Mouse (Mus musculus) intestine, postnatal 0 days (tissue): ENCODE results near the gene Bag5. TPM values are rescaled to one million over a fixed set of nuclear protein-coding genes. Genes with fewer than 3 reads are reported as not detected.
A peak's percentile ranks its signal among the peaks of the same experiment; 100 is the strongest.

ENCODE experiments used
- ATAC-seq: fragments of 200-750 bp; cut with Nextera tagmentation; 2 replicates; pipeline ENCODE4 v1.8.0; 2017; ENCODE audit warnings: mild to moderate bottlenecking, moderate TSS enrichment, moderate library complexity
- H3K27ac ChIP-seq: fragments of 300-500 bp; sonication (generic); 2 replicates; pipeline ENCODE4 v1.5.1; 2014; ENCODE audit warnings: mild to moderate bottlenecking, low read depth, low read length, moderate library complexity
- H3K27me3 ChIP-seq: fragments of 300-500 bp; sonication (generic); replicated peaks from 2 replicates; pipeline ENCODE4 v1.6.1; 2014; ENCODE audit warnings: low read length, mixed read lengths; ENCODE audit not compliant: control insufficient read depth, insufficient read depth
- H3K36me3 ChIP-seq: fragments of 300-500 bp; sonication (generic); 2 replicates; pipeline ENCODE4 v1.6.1; 2014; ENCODE audit warnings: mild to moderate bottlenecking, moderate library complexity; ENCODE audit not compliant: control insufficient read depth, insufficient read depth
- H3K4me1 ChIP-seq: fragments of 300-500 bp; sonication (generic); replicated peaks from 2 replicates; pipeline ENCODE4 v1.6.1; 2014; ENCODE audit warnings: antibody characterized with exemption, low read length, mixed read lengths; ENCODE audit not compliant: control insufficient read depth, insufficient read depth
- H3K4me2 ChIP-seq: fragments of 300-500 bp; sonication (generic); replicated peaks from 2 replicates; pipeline ENCODE4 v1.6.1; 2014; ENCODE audit warnings: low read depth, mild to moderate bottlenecking, moderate library complexity
- H3K4me3 ChIP-seq: fragments of 300-500 bp; sonication (generic); 2 replicates; pipeline ENCODE4 v1.5.1; 2014; ENCODE audit warnings: low read depth, low read length
- H3K9ac ChIP-seq: fragments of 300-500 bp; sonication (generic); 2 replicates; pipeline ENCODE4 v1.6.1; 2014; ENCODE audit warnings: mild to moderate bottlenecking, low read depth, low read length
- H3K9me3 ChIP-seq: fragments of 300-500 bp; sonication (generic); 2 replicates; pipeline ENCODE4 v1.6.1; 2016; ENCODE audit warnings: mixed run types; ENCODE audit not compliant: control insufficient read depth
- CTCF ChIP-seq: sonication (generic); IDR thresholded peaks from 2 replicates; pipeline ENCODE4 v1.5.1; 2016; ENCODE audit warnings: low read depth, mild to moderate bottlenecking, control low read depth, antibody characterized with exemption, moderate library complexity
- WGBS: fragments of 180-500 bp; shearing (Covaris S2); extraction: QIAGEN DNeasy Blood & Tissue Kit; methylation state at CpG from one replicate; pipeline ENCODE4 v1.1.7; 2014; 5-methylcytosine and 5-hydroxymethylcytosine counted together
- polyA plus RNA-seq: library from polyadenylated mRNA; unstranded; fragments of >200 nt; fragmentation: Nextera tagmentation; extraction: Ambion mirVana; gene quantifications from 2 replicates; pipeline ENCODE4 v1.2.1, GENCODE M21; 2015

Gene Bag5
- polyA plus RNA-seq, 1 experiment from 2014 or later = 29.6 TPM

- peaks cover 20% of the 10 kb centered on the region; the same call in 1 of the 2 replicates for H3K4me1 ChIP-seq
- no peak overlapping the region for H3K4me2 ChIP-seq
- 44% methylated on average over 5 of the region's 5 CpGs for WGBS
- no peak for ATAC-seq
- H3K9me3 ChIP-seq = no peaks in the 10 kb centered on the region
- peaks cover 18% of the 10 kb centered on the region; the same call in 1 of the 2 replicates for H3K36me3 ChIP-seq
- no peak overlapping the region for H3K9ac ChIP-seq
- H3K4me3 ChIP-seq = no peak overlapping the region
- H3K27ac ChIP-seq = peak overlapping the region; percentile 58
- no peaks in the 10 kb centered on the region for H3K27me3 ChIP-seq
- no peak for TF ChIP-seq CTCF
Measured at GRCm38 (mm10) chr12:111682806-111683205, 30.3 kb downstream of the Bag5 start.

GRCm38 (mm10) chr12:111682003-111682402 lies 31.1 kb downstream of the Bag5 start:
- TF ChIP-seq CTCF = no peak
- no peak overlapping the region for H3K4me2 ChIP-seq
- H3K9ac ChIP-seq = no peak overlapping the region
- peak overlapping the region; percentile 58; the same call in 1 of the 2 replicates for H3K27ac ChIP-seq
- WGBS = 63% methylated on average over 5 of the region's 5 CpGs
- ATAC-seq = no peak
- H3K27me3 ChIP-seq = no peaks in the 10 kb centered on the region
- H3K36me3 ChIP-seq = peaks cover 18% of the 10 kb centered on the region; the same call in 1 of the 2 replicates
- H3K9me3 ChIP-seq = no peaks in the 10 kb centered on the region
- H3K4me3 ChIP-seq = no peak overlapping the region
- H3K4me1 ChIP-seq = peaks cover 18% of the 10 kb centered on the region

GRCm38 (mm10) chr12:111681305-111681704 lies 31.8 kb downstream of the Bag5 start:
- Histone ChIP-seq H3K9me3 (no peaks in the 10 kb centered on the region), H3K4me3 (no peak overlapping the region), H3K9ac (no peak overlapping the region), H3K27ac (0 out of 2 replicates have a peak overlapping the region, but pooled peaks have one; percentile 58), H3K4me2 (no peak overlapping the region), H3K27me3 (no peaks in the 10 kb centered on the region), H3K4me1 (peaks cover 20% of the 10 kb centered on the region), H3K36me3 (peaks cover 18% of the 10 kb centered on the region; the same call in 1 of the 2 replicates)
- no peak for TF ChIP-seq CTCF
- no peak for ATAC-seq
- WGBS = 67% methylated on average over 8 of the region's 8 CpGs

- H3K9me3 ChIP-seq = no peaks in the 10 kb centered on the region
- peaks cover 18% of the 10 kb centered on the region; the same call in 1 of the 2 replicates for H3K36me3 ChIP-seq
- no peak overlapping the region for H3K4me2 ChIP-seq
- TF ChIP-seq CTCF = no peak
- H3K9ac ChIP-seq = no peak overlapping the region
- peak overlapping the region; percentile 28; the same call in 1 of the 2 replicates for H3K27ac ChIP-seq
- ATAC-seq = no peak
- H3K4me1 ChIP-seq = peaks cover 20% of the 10 kb centered on the region
- WGBS = 86% methylated on average over 13 of the region's 13 CpGs
- H3K27me3 ChIP-seq = no peaks in the 10 kb centered on the region
- H3K4me3 ChIP-seq = no peak overlapping the region
Measured at GRCm38 (mm10) chr12:111680661-111681060, 32.4 kb downstream of the Bag5 start.

- Histone ChIP-seq H3K27me3 (no peaks in the 10 kb centered on the region), H3K4me3 (peak overlapping the region; percentile 84), H3K9ac (peak overlapping the region; percentile 59; the same call in 1 of the 2 replicates), H3K36me3 (peaks cover 18% of the 10 kb centered on the region; the same call in 1 of the 2 replicates), H3K4me1 (peaks cover 20% of the 10 kb centered on the region), H3K9me3 (no peaks in the 10 kb centered on the region), H3K27ac (no peak overlapping the region), H3K4me2 (peak overlapping the region; percentile 92)
- WGBS = 33% methylated on average over 7 of the region's 7 CpGs
- no peak for TF ChIP-seq CTCF
- ATAC-seq = no peak
Measured at GRCm38 (mm10) chr12:111678997-111679396, 34.1 kb downstream of the Bag5 start.

GRCm38 (mm10) chr12:111678670-111678933 lies 34.5 kb downstream of the Bag5 start:
- H3K9ac ChIP-seq = peak overlapping the region; percentile 59; the same call in 1 of the 2 replicates
- no peaks in the 10 kb centered on the region for H3K27me3 ChIP-seq
- TF ChIP-seq CTCF = no peak
- peaks cover 18% of the 10 kb centered on the region; the same call in 1 of the 2 replicates for H3K36me3 ChIP-seq
- peak overlapping the region; percentile 84 for H3K4me3 ChIP-seq
- peaks cover 20% of the 10 kb centered on the region for H3K4me1 ChIP-seq
- H3K9me3 ChIP-seq = no peaks in the 10 kb centered on the region
- 5% methylated on average over 13 of the region's 13 CpGs for WGBS
- no peak for ATAC-seq
- peak overlapping the region; percentile 92 for H3K4me2 ChIP-seq
- no peak overlapping the region for H3K27ac ChIP-seq
